Mouse (Mus musculus) fat pad, adult 2 months (tissue): ENCODE data around the gene Lrrn4cl.
"Not testable (repeated sequence)": the region's sequence is repeated elsewhere in the genome, so short reads cannot be mapped to it uniquely, and the experiment has no call there.

ENCODE experiments used
- DNase-seq: peaks from one replicate; pipeline ENCODE4 v3.0.0-alpha.2; 2011; ENCODE audit warnings: low read depth, low spot score; ENCODE audit errors: extremely low read depth

Gene Lrrn4cl

DNA sequence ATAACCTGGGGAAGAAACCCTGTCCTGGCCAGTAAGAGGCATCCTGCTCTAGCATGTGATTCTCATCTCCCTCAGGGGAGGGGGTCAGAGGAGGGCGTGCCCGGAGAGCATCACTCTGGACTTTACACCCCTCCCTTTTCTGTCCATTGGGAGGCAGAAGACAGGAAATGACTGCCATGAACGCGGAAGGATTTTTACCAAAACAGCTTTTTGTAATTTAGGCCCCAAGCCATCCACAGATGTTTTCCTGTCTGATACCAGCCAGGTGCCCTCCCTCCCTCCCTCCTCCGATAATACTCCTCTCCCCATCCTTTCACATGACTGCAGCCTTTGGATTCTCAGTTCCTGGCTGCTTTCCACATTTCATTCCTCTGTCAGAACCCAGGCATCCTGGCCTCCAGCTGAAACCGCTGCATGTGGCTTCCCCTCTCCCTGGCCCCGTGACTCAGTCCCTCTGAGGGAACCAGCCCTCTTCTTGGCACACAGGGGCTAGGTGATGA lies at the start of gene Lrrn4cl:
TSS of gene Lrrn4cl (plus strand) at position 367 of the 500 bp plus-strand sequence.
- DNase-seq = no peak

DNA sequence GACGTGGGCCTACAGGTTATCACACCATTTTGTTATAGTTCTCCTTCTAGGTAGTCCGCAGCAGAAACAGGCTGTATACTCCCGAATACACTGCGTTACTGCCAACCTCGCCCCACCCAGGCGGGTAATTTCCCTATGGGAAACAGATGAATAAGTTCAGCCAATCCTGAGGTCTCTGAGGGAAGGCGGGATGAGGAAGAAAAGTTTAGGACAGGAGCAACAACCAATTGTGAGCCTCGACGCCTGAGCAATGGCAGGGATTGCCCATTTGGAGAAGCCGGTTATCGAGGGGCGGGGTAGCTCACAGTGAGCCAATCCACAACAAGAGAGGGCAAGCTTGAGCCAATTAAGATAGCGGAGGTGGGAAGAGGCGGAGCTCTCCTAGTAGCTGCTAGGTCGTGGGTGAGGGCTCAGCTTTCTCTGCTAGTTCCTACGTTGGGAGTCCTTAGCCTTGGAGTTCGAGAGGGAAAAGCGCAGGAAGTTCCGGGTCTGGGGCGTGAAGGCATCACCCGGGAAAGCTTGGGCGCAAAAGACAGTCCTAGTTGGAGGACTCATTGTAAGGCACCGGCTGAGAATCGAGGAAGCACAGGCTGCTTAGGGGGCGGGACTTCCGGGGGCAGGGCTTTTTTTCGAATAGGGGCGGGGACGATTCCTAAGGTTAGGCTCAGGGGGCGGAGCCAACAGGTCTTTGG lies 48.3 kb upstream of the Lrrn4cl start, which contains the start of gene Zbtb3:
TSS of gene Zbtb3 (plus strand) at position 426 of the 692 bp plus-strand sequence.
- DNase-seq = peak; percentile 91

DNA sequence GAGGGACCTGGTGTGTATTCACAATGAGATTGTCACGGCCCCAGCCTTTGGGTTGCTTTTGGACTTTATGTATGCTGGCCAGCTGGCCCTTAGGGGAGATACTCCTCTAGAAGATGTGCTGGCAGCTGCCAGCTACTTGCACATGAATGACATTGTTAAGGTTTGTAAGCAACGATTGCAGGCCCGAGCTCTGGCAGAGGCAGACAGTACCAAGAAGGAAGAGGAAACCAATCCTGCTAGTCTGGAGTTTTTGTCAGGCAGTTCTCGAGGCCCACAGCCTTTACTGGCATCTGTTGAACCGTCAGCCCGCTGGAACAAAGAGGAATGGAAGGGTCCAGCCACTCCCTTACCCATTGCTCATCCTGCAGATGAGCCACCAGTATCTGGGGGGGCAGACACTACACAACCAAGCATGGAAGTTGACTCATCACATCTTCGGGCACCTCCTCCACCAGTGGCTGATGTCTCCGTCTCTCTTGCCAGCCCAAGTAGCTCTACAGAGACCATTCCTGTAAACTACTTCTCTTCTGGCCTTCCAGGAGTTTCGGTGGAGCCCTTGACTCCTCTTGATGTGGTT lies 47.3 kb upstream of the Lrrn4cl start:
- DNase-seq = no peak

DNA sequence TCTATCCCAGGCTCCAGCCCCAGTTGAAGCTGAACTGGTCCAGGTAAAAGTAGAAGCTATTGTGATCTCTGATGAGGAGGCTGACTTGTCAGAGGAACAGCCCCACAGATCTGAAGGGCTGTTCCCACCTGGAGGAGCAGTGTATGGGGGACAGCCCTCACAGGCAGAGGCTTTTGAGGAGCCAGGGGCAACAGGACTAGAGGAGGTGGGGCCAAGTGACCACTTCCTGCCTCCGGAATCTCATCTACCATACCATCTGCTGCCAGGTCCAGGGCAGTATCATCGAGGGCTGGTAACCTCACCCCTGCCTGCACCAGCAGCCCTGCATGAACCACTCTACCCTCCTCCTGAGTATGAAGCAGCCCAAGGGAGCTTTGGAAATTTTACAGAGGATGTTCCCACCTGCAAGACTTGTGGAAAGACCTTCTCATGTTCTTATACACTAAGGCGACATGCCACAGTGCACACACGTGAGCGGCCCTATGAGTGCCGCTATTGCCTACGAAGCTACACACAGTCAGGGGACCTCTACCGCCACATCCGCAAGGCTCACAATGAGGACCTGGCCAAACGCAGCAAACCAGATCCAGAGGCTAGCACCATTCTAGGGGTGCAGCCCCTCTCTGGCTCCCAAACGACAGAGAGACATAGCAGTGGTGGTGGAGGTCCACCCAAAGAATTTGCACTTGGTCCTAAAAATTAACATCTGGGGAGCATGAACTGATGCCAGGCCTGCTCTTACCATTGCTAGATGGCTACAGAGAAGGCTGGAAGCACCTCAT lies 46.5 kb upstream of the Lrrn4cl start:
- no peak for DNase-seq

DNA sequence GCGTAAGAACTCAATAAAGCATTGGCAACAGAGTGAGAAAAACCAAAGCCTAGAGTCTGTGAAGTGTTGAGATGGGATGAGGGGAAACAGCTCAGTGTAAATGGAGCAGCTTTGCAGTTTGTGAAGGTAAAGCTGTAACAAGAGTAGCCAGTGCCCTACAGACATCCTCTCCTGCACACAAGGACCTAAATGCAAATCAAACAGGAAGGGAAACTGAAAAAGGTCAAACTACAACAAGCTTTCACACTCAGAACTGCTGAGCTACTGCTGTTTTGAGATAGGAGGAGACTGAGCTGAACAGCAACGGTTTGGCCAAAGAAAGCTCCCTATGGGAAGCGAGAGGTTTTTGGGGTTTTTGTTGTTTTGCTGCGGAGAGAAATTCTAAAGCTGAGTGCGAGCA lies 43.8 kb upstream of the Lrrn4cl start:
- no peak for DNase-seq

DNA sequence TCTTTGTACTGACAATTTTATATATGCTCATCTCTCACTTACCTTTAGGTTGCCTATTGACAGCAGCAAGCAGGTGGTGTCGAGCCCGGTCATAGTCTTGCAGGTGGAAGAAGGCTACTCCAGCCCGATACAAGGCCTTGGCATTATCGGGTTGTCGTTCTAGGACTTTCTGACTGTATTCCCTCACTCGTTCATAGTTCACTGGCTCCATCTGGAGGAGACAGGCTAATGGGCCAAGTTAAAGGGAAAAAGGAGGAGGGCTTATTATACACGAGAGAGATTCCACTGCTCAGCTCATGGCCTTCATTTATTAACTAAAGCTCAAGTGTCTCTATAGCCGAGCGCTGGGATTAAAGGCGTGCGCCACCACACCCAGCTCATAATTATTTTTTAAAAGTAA lies 34.8 kb upstream of the Lrrn4cl start:
- DNase-seq = no peak

DNA sequence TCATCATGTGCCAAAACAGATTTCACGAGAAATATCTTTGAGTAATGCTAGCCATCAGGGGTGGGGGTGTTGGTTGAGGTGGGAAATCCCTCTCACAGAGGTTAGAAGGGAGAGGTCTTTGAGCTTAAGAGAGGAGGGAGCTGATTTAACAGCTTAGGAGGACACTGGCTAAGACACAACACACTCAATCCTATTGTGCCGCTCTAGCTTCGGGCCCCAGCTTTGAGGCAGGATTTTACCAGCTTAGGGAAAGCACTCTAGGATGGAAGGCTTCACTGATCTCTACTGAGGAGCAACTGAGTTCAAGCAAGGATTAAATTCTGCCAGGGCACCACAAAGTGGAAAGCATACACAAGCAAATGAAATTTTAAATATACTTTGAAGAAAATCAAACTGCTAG lies 33.6 kb upstream of the Lrrn4cl start:
- DNase-seq = no peak

DNA sequence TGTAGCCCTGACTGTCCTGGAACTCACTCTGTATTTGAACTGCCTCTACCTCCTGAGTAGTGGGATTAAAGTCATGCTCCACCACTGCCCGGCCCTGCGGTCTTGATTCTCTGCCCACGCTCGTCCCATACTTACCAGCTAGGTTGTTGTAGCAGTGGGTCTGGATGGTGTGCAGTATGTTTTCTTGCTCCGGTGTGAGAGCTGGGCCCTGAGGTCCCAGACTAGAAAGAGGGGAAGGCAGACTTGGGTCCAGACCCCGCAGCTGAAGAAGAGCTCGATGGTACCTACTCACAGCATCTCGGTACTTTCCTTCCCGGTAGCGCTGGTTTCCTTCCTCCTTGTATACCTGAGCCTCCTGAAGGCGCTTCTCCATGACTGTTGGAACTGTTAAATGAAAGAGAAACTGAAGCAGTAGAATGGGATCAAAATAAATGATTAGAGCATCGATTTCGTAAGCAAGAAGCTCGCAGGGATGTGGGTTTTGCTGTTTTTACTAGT lies 32.2 kb upstream of the Lrrn4cl start:
- DNase-seq = no peak

DNA sequence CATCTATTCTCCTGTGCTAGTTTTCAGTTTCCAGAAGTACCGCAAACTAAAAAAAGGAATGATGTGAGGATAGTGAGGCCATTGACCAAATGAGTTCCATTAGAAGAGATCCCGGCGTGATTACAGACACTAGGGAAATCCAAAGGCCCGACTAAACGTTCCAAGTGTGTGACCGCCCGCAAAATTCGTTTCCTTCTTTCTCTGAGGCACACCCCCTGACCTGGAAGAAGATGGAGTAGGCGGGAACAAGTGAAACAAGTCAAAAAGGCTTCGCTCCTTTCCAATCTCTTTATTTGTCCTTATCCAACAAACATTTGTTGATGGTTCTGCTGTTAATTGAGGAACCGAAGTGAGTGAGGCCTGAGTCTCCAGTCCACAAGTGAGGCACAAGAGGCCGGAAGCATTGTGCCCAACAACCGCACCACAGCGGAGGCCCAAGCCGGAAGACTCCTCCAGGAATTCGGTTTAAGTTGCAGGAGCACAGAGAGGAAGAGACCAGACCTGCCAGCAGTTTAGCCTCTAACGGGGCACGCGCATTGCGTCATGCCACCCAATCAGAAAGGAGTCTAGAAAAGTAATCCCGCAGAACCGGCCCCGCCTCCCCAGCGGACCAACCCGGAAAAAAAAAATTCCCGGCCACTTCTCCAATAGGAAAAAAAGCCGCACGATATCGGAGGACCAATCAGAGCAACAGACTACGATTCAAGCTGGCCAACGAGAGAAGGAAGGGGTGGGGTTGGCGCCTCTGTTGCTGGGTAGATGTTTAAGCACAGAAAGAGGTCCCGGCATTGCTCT lies 31.6 kb upstream of the Lrrn4cl start, which contains the start of gene Ttc9c:
TSS of gene Ttc9c (minus strand) at position 533 of the 795 bp plus-strand sequence.
- DNase-seq = peak; percentile 97

DNA sequence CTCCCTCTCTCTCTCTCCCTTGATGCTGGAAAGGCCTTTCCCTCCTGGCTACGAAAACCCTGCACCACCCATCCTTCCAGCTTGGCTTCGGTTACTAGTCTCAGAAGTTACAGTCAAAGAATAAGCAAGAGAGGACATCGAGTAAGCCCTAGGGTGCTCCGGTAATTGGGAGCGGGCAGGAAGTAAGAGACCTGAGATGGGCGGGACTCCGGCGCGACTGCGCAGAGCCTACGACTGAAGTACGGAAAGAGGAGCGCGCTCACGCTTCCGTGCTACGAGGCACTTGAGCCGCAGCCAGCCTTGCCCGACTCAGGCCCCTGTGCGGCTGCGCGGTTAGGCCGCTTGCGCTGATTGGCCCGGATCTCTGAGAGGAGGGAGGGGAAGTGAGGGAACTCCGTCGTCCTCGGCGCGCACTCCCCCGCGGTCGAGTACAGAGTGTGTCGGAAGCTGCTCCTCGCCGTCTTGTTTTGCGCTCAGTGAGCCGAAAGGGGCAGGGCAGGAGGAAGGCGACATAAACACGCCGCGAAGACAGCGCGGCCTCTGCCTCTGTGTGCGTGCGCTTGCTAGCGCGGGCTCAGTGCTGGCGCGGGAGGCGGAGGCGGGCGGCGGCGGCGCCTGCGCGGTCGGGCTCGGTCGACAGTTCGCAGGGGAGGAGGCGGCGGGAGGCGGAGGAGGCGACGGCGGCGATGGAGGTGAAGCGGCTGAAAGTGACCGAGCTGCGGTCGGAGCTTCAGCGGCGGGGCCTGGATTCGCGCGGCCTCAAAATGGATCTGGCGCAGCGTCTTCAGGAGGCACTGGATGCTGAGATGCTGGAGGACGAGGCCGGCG lies 30.8 kb upstream of the Lrrn4cl start, which contains the start of gene Hnrnpul2:
TSS of gene Hnrnpul2 (plus strand) at position 415 of the 828 bp plus-strand sequence.
- peak; percentile 88 for DNase-seq

DNA sequence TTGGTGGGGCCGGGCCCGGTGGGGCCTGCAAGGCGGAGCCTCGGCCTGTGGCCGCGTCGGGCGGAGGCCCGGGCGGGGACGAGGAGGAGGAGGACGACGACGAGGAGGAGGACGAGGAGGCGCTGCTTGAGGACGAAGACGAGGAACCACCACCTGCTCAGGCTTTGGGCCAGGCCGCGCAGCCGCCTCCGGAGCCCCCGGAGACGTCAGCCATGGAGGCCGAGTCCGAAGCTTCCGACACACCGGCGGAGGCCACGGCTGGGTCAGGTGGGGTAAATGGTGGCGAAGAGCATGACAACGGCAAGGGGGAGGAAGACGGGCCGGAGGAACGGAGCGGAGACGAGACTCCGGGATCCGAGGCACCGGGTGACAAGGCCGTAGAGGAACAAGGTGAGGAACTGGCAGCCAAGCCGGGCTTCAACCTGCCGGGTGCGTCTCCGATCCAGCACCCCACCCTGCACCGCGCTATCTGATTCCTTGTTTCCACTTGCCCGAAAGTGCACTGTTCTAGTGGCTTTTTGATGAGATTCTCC lies 30.1 kb upstream of the Lrrn4cl start:
- no peak for DNase-seq

DNA sequence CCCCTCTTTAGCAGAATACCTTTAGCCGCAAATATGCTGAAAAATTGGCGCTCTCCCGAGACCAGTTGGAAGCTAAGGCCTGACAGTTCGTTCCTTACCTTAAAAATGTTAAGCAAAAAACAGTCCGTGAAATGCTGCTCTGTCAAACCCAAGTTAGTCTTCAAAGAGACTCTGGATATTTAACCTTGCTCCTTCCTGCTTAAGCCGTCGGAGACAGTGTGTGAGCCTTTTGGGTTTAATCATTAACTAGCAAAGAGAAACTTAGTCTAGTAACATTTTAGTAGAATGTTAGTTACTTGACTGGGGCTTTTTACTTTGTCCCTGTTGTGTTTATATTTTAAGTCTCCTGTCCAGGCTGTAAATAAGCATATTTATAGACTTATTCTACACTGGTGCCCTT lies 29.4 kb upstream of the Lrrn4cl start:
- DNase-seq = no peak

DNA sequence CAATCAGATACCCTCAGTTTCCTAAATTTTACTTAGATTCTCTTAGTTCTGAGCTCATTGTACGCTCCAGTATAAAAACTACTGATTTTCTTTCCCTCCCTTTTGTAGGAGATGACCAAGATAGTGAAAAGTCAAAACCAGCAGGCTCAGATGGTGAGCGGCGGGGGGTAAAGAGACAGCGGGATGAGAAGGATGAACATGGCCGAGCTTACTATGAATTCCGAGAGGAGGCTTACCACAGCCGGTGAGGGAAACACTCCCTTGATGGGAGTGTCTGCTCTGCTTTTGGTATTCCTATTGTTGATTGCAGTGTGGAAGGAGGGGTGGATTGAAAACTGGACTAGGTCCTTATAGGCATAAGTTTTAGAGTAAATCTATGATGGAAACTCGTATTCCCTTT lies 27.9 kb upstream of the Lrrn4cl start:
- DNase-seq = no peak

DNA sequence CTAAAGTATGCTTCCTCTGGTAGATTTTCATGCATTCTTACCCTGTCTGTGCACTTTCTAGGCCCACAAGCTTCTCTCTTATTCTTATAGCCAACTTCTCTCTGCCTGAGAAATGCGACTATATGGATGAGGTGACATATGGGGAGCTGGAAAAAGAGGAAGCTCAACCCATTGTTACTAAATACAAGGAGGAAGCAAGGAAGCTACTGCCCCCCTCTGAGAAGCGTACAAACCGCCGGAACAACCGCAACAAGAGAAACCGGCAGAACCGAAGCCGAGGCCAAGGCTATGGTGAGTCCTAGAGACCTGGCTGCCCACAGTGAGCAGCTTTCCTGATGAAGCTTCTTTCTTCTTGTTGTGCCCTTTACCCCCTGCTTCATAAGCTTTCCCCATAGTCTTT lies 20.9 kb upstream of the Lrrn4cl start, which contains the start of gene AC129217.1:
TSS of gene AC129217.1 (plus strand) at position 114 of the 400 bp plus-strand sequence.
- no peak for DNase-seq

DNA sequence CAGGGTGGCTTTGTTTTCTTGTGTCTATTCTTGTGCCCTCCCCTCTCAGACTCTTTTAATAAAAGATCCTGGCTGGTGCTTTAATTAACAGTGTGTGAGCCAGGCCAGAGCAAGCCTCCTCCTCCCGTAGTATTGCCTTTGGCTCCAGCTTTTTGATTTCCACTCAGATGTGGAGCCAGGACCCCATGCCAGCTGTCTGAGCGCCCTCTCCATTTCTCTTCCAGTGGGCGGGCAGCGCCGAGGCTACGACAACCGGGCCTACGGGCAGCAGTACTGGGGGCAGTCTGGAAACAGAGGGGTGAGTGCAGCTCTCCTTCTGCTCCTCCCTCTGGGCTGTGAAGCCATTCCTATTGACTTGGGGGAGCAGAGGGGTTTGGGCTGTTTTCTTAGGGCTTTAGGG lies 19.9 kb upstream of the Lrrn4cl start:
- no peak for DNase-seq

DNA sequence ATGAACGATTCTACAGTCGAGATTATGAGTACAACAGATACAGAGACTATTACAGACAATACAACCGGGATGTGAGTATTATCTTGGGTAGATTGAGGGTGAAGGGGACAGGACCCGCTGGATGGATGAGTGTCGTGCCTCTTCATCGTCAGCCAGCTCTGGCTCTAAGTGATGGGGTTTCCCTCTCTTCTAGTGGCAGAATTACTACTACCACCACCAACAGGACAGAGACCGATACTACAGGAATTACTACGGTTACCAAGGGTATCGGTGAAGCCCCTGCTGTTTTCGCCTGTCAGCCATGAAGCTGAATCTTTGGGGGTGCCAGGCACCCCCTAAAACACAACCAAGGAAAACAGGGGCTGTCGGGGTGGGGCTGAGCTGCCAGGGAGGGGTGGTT lies 19.3 kb upstream of the Lrrn4cl start:
- DNase-seq = no peak

DNA sequence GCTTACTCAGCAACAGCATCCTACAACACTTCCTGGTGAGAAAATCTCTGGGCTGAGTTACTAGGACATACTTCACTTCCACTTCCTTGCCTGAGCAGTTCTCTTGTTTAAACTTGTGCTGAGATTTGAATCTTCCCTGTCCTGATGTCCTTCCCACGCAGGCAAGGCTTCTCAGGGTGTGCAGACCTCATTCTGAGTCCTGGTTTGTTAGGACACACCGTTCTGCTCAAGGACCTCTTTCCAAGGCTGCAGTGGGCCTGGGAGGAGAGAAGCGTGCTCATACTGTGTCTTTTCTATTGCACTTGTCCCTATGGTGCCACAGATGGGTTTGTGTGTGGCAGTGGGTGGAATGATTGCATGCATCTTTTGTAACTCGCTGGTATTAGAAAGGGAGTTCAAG lies 17.6 kb upstream of the Lrrn4cl start:
- DNase-seq = no peak

DNA sequence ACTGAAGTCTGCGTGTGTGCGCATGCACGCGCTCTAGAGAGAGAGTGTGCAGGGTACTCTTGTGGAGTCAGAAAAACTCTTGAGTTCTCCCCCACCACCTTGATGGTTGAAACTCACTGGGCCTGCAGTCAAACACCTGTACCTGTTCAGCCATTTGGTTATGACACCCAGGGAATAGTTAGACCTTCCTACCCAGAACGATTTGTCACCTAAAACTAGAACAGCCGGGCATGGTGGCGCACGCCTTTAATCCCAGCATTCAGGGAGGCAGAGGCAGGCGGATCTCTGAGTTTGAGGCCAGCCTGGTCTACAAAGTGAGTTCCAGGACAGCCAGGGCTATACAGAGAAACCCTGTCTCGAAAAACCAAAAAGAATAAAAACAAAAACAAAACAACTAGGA lies 14.2 kb upstream of the Lrrn4cl start:
- not testable (repeated sequence) for DNase-seq

DNA sequence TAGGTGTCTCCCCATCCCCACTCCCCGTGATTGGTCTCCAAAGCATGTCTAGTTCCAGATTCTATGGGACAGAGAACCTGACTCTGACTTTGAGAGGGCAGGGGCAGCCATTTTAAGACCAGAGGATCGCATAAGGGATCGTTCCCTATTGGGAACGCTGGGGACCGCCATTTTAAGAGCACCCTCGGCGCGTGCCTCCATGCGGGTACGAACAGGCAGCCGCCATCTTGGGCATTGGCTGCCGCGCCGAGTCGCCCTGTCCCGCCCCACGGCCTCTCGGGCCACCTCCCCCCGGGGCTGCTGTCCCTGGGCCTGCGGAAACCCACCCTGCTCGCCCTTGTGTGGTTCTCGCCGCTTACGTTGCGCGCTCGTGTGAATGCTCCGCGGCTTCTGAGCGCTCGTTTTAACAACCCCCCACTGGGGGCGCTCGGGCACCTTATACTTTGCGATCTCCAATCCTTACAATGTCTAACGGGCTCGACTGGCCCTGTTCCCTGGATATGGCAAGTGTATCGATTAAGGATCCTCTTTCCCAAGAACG lies 13.2 kb upstream of the Lrrn4cl start, which contains the start of gene Bscl2:
TSS of gene Bscl2 (plus strand) at position 217 of the 541 bp plus-strand sequence.
- no peak for DNase-seq
